Mouse (Mus musculus): Measurements from ENCODE around the gene Abcd3. TPM values are rescaled to one million over a fixed set of nuclear protein-coding genes. Genes with fewer than 3 reads are reported as not detected.

The Abcd3 gene
- polyA plus RNA-seq (2021; fragmentation: Nextera tagmentation), result 37.2 and 44.1 TPM in 2 replicates
- long read RNA-seq, experiment 1, transcript Abcd3-201 (23 exons, 3,489 nt), result major isoform, 302 of 353 reads
- long read RNA-seq, experiment 1, partial matches to known transcripts, result 25 of 353 reads
- long read RNA-seq, experiment 1, other reads (novel, unspliced or antisense), result 25 of 353 reads
- long read RNA-seq, experiment 2, transcript Abcd3-201 (23 exons, 3,489 nt), result major isoform, 28 of 66 reads
- long read RNA-seq, experiment 2, partial matches to known transcripts, result 8 of 66 reads
- long read RNA-seq, experiment 2, other reads (novel, unspliced or antisense), result 29 of 66 reads

GRCm38 (mm10) chr3:121814877-121815548 lies at the start of gene Abcd3:
Gene Abcd3, minus strand, starts transcription at chr3:121815302.

GRCm38 (mm10) chr3:121722971-121723844 lies 91.9 kb downstream of the Abcd3 start, which contains the start of gene F3:
Gene F3, plus strand, starts transcription at chr3:121723537.

Other genes with a start within 250 kb of the Abcd3 start
- not detected in 2 replicates for gene 4930432M17Rik, start 144.5 kb downstream of the Abcd3 start, polyA plus RNA-seq (2021; fragmentation: Nextera tagmentation)
- gene F3, start 91.8 kb downstream of the Abcd3 start, polyA plus RNA-seq (2021; fragmentation: Nextera tagmentation), result 58.8 and 63.9 TPM in 2 replicates
- gene Arhgap29, start 137.2 kb upstream of the Abcd3 start, polyA plus RNA-seq (2021; fragmentation: Nextera tagmentation), result 3.2 and 3.3 TPM in 2 replicates
- 0.14 and 0.54 TPM in 2 replicates for gene Abca4, start 229.1 kb upstream of the Abcd3 start, polyA plus RNA-seq (2021; fragmentation: Nextera tagmentation)